Mouse (Mus musculus): ENCODE measurements around the gene Tagap1.
"Not testable (repeated sequence)": the region's sequence is repeated elsewhere in the genome, so short reads cannot be mapped to it uniquely, and the experiment has no call there.

DNA sequence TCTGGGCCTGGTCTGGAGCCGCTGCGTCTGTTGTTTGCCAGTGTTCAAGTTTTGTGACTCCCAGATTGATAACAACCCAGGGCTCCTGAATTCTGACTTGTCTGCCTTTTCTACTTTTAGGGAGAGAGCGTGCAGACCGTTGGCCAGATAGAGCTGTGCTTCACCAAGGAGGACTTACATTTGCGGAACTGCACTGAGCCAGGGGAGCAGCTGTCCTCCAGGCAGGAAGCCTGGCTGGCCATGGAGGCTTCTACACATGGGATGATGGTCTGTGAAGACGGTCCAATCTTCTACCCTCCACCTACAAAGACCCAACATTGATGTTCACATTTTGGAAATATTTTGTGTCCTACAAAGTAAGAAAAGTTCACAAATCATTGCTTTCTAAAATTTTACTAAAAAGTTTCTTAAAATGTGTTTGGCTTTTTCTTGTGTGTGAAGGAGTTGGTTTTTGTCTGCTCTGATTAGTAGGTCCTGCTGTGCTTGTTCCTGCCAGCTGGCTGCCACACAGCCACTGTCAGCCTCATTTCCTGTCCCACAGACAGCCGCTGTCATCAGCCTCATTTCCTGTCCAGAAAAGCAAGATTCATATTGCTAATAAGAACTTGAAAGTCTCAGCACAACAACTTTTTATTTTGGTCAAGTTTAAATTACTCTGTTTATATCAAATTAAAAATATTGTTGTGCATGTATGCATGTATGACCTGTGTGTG, 37.0 kb upstream of the Tagap1 start:
- not testable (repeated sequence) for TF ChIP-seq CTCF, EP300 (IDR thresholded peaks at IDR 0.05; ENCODE audit: low read depth)
